Mouse (Mus musculus): Measurements from ENCODE around the gene Ank3. TPM values are rescaled to one million over a fixed set of nuclear protein-coding genes. Genes with fewer than 3 reads are reported as not detected.
A peak's percentile ranks its signal among the peaks of the same experiment; 100 is the strongest.

Ank3 gene
- total RNA-seq, 2 experiments from 2014 or later = 483 to 533 TPM

- DNase-seq (ENCODE audit: low spot score in 2 of 2) = no peak
These were observed 309.4 kb downstream of the Ank3 start for GRCm38 (mm10) chr10:69707844-69708550.

- DNase-seq (ENCODE audit: low spot score in 2 of 2) = no peak
These were observed 311.1 kb downstream of the Ank3 start for GRCm38 (mm10) chr10:69709631-69710030.

GRCm38 (mm10) chr10:69710802-69711201, 312.2 kb downstream of the Ank3 start:
- no peak for DNase-seq (ENCODE audit: low spot score in 2 of 2)

GRCm38 (mm10) chr10:69716907-69717306, 318.3 kb downstream of the Ank3 start:
- no peak for DNase-seq (ENCODE audit: low spot score in 2 of 2)

GRCm38 (mm10) chr10:69719421-69719820, 320.8 kb downstream of the Ank3 start:
- DNase-seq (ENCODE audit: low spot score in 2 of 2) = no peak

GRCm38 (mm10) chr10:69719901-69720415, 321.4 kb downstream of the Ank3 start:
- no peak for DNase-seq (ENCODE audit: low spot score in 2 of 2)

- DNase-seq (ENCODE audit: low spot score in 2 of 2) = no peak
These were observed 321.9 kb downstream of the Ank3 start for GRCm38 (mm10) chr10:69720452-69720851.

- DNase-seq (ENCODE audit: low spot score in 2 of 2) = no peak
These were observed 322.4 kb downstream of the Ank3 start for GRCm38 (mm10) chr10:69720899-69721490.

GRCm38 (mm10) chr10:69724159-69724558, 325.6 kb downstream of the Ank3 start:
- no peak for DNase-seq (ENCODE audit: low spot score in 2 of 2)

GRCm38 (mm10) chr10:69725078-69725477, 326.5 kb downstream of the Ank3 start:
- DNase-seq (ENCODE audit: low spot score in 2 of 2) = no peak

GRCm38 (mm10) chr10:69726265-69726664, 327.7 kb downstream of the Ank3 start:
- DNase-seq (ENCODE audit: low spot score in 2 of 2) = no peak

- DNase-seq (ENCODE audit: low spot score in 2 of 2) = no peak
These were observed 328.2 kb downstream of the Ank3 start for GRCm38 (mm10) chr10:69726806-69727205.

GRCm38 (mm10) chr10:69728876-69729275, 330.3 kb downstream of the Ank3 start:
- DNase-seq (ENCODE audit: low spot score in 2 of 2) = no peak

- DNase-seq (ENCODE audit: low spot score in 2 of 2) = peak in 1 of 2 experiments; percentile 72
These were observed 331.8 kb downstream of the Ank3 start for GRCm38 (mm10) chr10:69730351-69730871.

- no peak for DNase-seq (ENCODE audit: low spot score in 2 of 2)
These were observed 332.8 kb downstream of the Ank3 start for GRCm38 (mm10) chr10:69731341-69731740.

GRCm38 (mm10) chr10:69731863-69732262, 333.3 kb downstream of the Ank3 start:
- no peak for DNase-seq (ENCODE audit: low spot score in 2 of 2)

- no peak for DNase-seq (ENCODE audit: low spot score in 2 of 2)
These were observed 337.7 kb downstream of the Ank3 start for GRCm38 (mm10) chr10:69736241-69736640.

- DNase-seq (ENCODE audit: low spot score in 2 of 2) = no peak
These were observed 340.2 kb downstream of the Ank3 start for GRCm38 (mm10) chr10:69738741-69739271.

GRCm38 (mm10) chr10:69742528-69742927, 344.0 kb downstream of the Ank3 start:
- no peak for DNase-seq (ENCODE audit: low spot score in 2 of 2)

- DNase-seq (ENCODE audit: low spot score in 2 of 2) = peak; percentile 67 to 86
These were observed 345.6 kb downstream of the Ank3 start for GRCm38 (mm10) chr10:69744181-69744580.

- DNase-seq (ENCODE audit: low spot score in 2 of 2) = no peak
These were observed 346.3 kb downstream of the Ank3 start for GRCm38 (mm10) chr10:69744871-69745270.

- no peak for DNase-seq (ENCODE audit: low spot score in 2 of 2)
These were observed 347.7 kb downstream of the Ank3 start for GRCm38 (mm10) chr10:69746322-69746721.
